Mouse (Mus musculus): Measurements from ENCODE around the gene Plekhm2. TPM values are rescaled to one million over a fixed set of nuclear protein-coding genes. Genes with fewer than 3 reads are reported as not detected.

The Plekhm2 gene
- polyA plus RNA-seq, 1 experiment = 124 TPM

DNA sequence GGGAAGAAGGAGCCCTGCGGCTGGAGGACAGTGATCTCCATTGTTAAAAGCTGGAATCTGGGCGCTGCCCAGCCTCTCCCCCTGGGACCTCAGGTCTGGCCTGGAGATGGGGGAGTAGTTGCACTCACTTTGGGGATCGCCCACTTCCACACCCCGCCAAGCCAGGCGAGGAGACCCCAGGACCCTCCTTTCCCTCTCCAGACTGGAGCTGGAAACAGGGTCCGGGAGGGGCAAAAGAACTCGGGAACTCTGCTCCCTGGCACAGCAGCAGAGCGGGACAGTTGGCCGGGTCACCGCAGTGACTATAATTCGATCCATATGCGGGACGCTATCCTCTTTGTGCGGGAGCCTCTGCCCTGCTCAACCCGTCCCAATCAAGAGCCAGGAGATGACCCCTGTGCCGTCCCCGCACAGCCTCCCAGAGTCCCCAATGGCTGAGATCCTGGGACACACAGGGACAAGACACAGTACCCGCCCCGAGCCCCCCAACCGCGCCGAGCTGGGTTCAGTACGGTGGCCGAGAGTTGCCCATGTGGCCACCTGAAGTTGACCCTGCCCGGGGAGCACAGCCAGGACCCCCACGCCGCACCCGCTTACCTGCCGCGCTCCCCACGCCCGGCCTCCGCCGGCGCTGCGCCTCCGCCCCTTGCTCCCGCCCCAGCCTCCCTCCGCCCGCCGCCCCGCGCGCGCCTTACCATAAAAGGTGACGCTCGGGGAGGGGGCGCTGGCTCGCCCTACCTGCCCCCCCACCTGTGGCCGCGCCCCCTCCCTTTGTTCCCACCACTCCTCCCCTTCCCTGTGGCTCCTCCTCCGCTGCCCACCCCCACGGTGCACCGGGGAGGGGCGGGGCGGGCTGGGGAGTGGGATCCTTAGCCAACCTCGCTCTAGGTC lies 65.2 kb downstream of the Plekhm2 start:
- Histone ChIP-seq H3K4me1 (ENCODE audit: control insufficient read depth, insufficient read depth, low read length) (no peaks in the 10 kb centered on the region), H3K27ac (ENCODE audit: insufficient read depth, low read length) (no peak overlapping the region), H3K4me3 (replicated peaks; ENCODE audit: insufficient read depth, low read depth, low read length) (peak overlapping the region; percentile 42), H3K27me3 (ENCODE audit: control insufficient read depth, insufficient read depth, low read length) (peaks cover 2% of the 10 kb centered on the region; the same call in 1 of the 2 replicates)
- no peak for TF ChIP-seq POLR2A (IDR thresholded peaks at IDR 0.05; ENCODE audit: borderline replicate concordance, insufficient read depth, low read length)
- 2% methylated on average over 55 of the region's 57 CpGs for WGBS
- no peak for DNase-seq

DNA sequence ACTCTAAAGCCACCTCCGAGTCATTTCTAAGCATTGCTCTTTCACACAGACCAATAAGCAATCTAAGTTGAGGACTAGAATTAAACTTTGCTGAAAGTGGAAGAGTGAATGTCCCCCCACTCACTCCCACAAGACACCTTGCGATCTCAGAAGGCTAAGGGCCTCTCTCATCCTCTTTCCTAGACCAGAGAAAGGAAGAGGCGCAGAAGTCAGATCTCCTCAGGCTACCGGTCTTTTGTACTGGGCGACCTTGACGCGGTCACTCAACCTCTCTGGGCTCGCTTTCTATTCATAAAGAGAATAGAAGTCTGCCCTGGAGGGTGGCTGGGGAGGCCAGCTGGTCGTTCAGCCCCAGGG lies 65.8 kb downstream of the Plekhm2 start:
- H3K27ac ChIP-seq (ENCODE audit: insufficient read depth, low read length) = no peak overlapping the region
- H3K4me3 ChIP-seq (replicated peaks; ENCODE audit: insufficient read depth, low read depth, low read length) = no peak overlapping the region

DNA sequence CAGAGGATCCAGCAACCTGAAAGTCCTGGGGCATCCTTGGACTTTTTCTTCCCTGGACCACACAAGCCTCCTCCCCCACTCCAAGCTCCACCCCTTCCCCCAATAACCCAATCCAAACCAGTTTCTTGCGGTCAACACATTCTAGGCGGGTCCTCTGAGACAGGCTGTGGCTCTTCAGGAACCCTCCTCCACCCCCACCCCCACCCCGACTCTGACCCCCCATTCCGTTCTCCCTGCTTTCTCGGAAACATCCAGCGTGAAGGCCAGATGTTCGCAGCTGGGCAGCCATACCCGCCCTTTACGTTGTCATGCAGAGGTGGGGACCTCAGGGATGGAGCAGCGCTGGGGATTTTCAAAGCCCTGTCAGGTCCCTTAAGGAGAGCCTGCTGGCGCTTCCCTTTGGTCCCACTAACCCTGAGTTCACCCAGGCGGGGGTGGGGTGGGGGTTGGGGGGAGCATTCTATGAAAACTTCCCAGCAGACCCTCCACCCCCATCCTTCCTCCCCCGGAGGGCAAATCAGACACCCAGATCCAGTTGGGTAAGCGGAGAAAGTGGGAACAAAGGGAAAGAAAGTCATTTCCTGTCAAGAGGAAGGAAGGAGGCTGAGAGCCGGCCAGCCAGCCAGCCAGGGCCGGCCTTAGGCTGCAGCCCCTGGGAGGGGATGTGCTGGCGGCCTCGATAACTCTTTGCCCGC lies 66.4 kb downstream of the Plekhm2 start:
- H3K4me1 ChIP-seq (ENCODE audit: control insufficient read depth, insufficient read depth, low read length) = no peaks in the 10 kb centered on the region
- no peak for DNase-seq
- H3K27me3 ChIP-seq (ENCODE audit: control insufficient read depth, insufficient read depth, low read length) = peaks cover 2% of the 10 kb centered on the region; the same call in 1 of the 2 replicates
- no peak overlapping the region for H3K27ac ChIP-seq (ENCODE audit: insufficient read depth, low read length)
- H3K4me3 ChIP-seq (replicated peaks; ENCODE audit: insufficient read depth, low read depth, low read length) = no peak overlapping the region
- TF ChIP-seq POLR2A (IDR thresholded peaks at IDR 0.05; ENCODE audit: borderline replicate concordance, insufficient read depth, low read length) (no peak), CTCF (IDR thresholded peaks at IDR 0.05; ENCODE audit: borderline replicate concordance, insufficient read depth, low read depth, low read length) (no peak)
- 14% methylated on average over 19 of the region's 19 CpGs for WGBS

More for the DNA sequence above, 65.8 kb downstream of the Plekhm2 start:
- WGBS = 13% methylated on average over 9 of the region's 9 CpGs
- no peak for TF ChIP-seq POLR2A (IDR thresholded peaks at IDR 0.05; ENCODE audit: borderline replicate concordance, insufficient read depth, low read length)
- TF ChIP-seq CTCF (IDR thresholded peaks at IDR 0.05; ENCODE audit: borderline replicate concordance, insufficient read depth, low read depth, low read length) = no peak
- Histone ChIP-seq H3K27me3 (ENCODE audit: control insufficient read depth, insufficient read depth, low read length) (peaks cover 2% of the 10 kb centered on the region; the same call in 1 of the 2 replicates), H3K4me1 (ENCODE audit: control insufficient read depth, insufficient read depth, low read length) (no peaks in the 10 kb centered on the region)
- no peak for DNase-seq

DNA sequence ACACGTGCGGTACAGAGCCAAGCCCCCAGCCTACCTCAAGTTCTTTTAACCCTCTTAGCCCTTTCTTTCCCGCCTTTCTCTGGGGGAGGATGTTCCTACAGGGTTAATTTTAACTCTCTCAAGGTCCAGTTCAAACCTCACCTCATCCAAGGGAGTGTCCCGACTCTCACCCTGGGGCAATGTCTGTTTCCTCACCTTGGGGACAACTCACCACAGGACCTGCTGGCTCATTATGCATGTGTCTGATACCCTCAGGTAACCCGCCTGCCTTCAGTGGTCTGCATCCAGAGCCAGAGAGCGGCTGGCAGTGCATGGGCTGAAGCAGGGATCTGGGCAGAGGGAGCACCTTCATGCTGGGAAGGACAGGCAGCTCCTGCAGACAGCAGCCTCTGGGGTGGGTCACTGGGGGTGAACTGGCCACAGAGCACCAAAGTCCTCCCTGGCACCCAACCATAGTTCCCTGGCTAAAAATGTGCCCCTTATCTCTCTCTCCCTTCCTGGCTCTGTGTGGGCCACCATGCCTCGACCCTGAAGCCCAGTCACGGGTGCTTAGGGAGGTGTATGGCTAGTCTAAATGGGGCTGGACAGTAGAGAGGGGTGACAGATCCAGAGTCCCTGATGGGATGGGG lies 67.9 kb downstream of the Plekhm2 start:
- TF ChIP-seq CTCF (IDR thresholded peaks at IDR 0.05; ENCODE audit: borderline replicate concordance, insufficient read depth, low read depth, low read length) (no peak), POLR2A (IDR thresholded peaks at IDR 0.05; ENCODE audit: borderline replicate concordance, insufficient read depth, low read length) (no peak)
- WGBS = 89% methylated on average over 8 of the region's 8 CpGs
- Histone ChIP-seq H3K4me3 (replicated peaks; ENCODE audit: insufficient read depth, low read depth, low read length) (no peak overlapping the region), H3K27ac (ENCODE audit: insufficient read depth, low read length) (no peak overlapping the region), H3K4me1 (ENCODE audit: control insufficient read depth, insufficient read depth, low read length) (no peaks in the 10 kb centered on the region), H3K27me3 (ENCODE audit: control insufficient read depth, insufficient read depth, low read length) (peaks cover 2% of the 10 kb centered on the region; the same call in 1 of the 2 replicates)
- DNase-seq = no peak

DNA sequence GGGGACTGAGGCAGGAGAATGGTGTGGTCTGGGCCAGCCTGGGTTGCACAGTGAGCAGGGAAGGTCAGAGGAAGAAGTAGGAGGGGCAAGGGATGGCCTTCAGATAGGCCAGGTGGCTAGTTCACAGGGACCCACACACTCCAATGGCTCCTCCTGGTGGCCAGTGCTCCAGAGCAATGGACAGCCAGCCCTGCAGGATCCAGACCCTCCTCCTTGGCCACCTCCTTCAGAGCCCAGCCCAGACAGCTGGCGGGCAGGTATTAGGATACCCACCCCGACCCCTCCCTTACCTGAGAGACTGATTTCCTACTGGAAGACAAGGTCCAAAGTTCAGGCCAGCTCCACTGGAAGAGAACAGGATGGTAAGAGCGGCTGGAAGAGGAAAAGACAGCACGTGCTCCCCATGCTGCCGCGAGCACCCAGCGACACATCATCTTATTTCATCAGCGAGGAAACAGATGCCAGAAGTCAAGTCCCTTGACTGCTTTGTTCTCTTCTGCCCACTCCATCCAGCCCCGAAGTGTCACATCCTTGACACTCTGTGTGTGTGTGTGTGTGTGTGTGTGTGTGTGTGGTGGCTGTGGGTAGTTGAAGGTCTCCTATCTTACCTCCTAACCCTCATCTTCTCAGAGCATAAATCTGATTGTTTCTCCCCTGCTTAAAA lies 69.0 kb downstream of the Plekhm2 start:
- WGBS = 80% methylated on average over 9 of the region's 9 CpGs

DNA sequence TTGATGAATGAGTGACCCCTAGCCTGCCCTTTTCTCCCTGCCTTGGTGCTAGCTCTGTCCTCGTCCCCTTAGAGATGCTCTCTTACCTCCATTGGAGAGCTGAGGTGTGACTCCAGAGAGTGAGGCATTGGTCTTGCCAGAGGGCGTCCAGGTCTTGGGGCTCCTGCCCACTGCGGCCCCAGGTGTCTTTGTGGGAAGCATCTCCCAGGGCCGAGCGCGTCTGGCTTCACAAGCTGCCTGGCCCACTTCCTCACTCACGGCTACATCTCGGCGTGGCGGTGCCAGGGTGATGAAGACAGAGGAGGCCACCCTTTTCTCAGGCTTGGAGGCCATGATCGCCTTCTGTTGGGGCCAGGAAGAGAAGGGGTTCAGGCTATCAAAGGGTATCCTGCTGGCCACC lies 69.6 kb downstream of the Plekhm2 start:
- no peak overlapping the region for H3K27ac ChIP-seq (ENCODE audit: insufficient read depth, low read length)
- TF ChIP-seq POLR2A (IDR thresholded peaks at IDR 0.05; ENCODE audit: borderline replicate concordance, insufficient read depth, low read length) (no peak), CTCF (IDR thresholded peaks at IDR 0.05; ENCODE audit: borderline replicate concordance, insufficient read depth, low read depth, low read length) (no peak)
- 84% methylated on average over 11 of the region's 11 CpGs for WGBS
- peaks cover 2% of the 10 kb centered on the region; the same call in 1 of the 2 replicates for H3K27me3 ChIP-seq (ENCODE audit: control insufficient read depth, insufficient read depth, low read length)
- no peak overlapping the region for H3K4me3 ChIP-seq (replicated peaks; ENCODE audit: insufficient read depth, low read depth, low read length)
- DNase-seq = no peak
- no peaks in the 10 kb centered on the region for H3K4me1 ChIP-seq (ENCODE audit: control insufficient read depth, insufficient read depth, low read length)

More for the DNA sequence above, 69.0 kb downstream of the Plekhm2 start:
- H3K27me3 ChIP-seq (ENCODE audit: control insufficient read depth, insufficient read depth, low read length) = peaks cover 2% of the 10 kb centered on the region; the same call in 1 of the 2 replicates
- H3K4me3 ChIP-seq (replicated peaks; ENCODE audit: insufficient read depth, low read depth, low read length) = no peak overlapping the region
- no peak for DNase-seq
- no peak overlapping the region for H3K27ac ChIP-seq (ENCODE audit: insufficient read depth, low read length)
- TF ChIP-seq CTCF (IDR thresholded peaks at IDR 0.05; ENCODE audit: borderline replicate concordance, insufficient read depth, low read depth, low read length) (no peak), POLR2A (IDR thresholded peaks at IDR 0.05; ENCODE audit: borderline replicate concordance, insufficient read depth, low read length) (no peak)
- H3K4me1 ChIP-seq (ENCODE audit: control insufficient read depth, insufficient read depth, low read length) = no peaks in the 10 kb centered on the region

DNA sequence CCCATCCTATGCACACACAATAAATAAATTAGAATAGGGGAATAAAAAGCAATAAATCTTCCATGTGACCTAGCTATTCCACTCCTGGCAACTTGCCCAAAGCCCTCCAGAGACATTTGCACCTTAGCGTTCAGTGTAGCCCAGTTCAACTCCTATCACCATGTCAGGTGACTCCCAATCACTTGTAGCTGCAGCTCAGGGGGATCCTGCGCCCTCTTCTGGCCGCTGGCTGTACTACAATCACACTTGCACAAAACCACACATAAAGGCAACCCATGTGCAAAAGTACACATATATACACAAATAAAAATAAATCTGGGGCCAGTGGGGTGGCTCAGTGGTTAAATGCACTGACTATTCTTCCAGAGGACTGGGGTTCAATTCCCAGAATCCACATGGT lies 73.2 kb downstream of the Plekhm2 start:
- DNase-seq = no peak
- H3K27me3 ChIP-seq (ENCODE audit: control insufficient read depth, insufficient read depth, low read length) = no peaks in the 10 kb centered on the region
- TF ChIP-seq POLR2A (IDR thresholded peaks at IDR 0.05; ENCODE audit: borderline replicate concordance, insufficient read depth, low read length) (no peak), CTCF (IDR thresholded peaks at IDR 0.05; ENCODE audit: borderline replicate concordance, insufficient read depth, low read depth, low read length) (peak; percentile 53)
- H3K4me3 ChIP-seq (replicated peaks; ENCODE audit: insufficient read depth, low read depth, low read length) = no peak overlapping the region
- H3K4me1 ChIP-seq (ENCODE audit: control insufficient read depth, insufficient read depth, low read length) = no peaks in the 10 kb centered on the region
- 20% methylated on average over 3 of the region's 3 CpGs for WGBS
- no peak overlapping the region for H3K27ac ChIP-seq (ENCODE audit: insufficient read depth, low read length)
